Mouse (Mus musculus) spleen, adult 2 months (tissue): ENCODE results near the gene Als2cr12.

Experiments used
- CTCF ChIP-seq: fragments of 200-500 bp; IDR thresholded peaks from 2 replicates; pipeline ENCODE4 v1.5.1; 2011; ENCODE audit warnings: mild to moderate bottlenecking, inconsistent platforms; ENCODE audit not compliant: insufficient read depth, insufficient read length, insufficient replicate concordance; ENCODE audit errors: extremely low read depth
- POLR2A ChIP-seq: fragments of 200-500 bp; IDR thresholded peaks from 2 replicates; pipeline ENCODE4 v1.6.1; 2011; ENCODE audit warnings: low read depth, low read length, inconsistent platforms

DNA sequence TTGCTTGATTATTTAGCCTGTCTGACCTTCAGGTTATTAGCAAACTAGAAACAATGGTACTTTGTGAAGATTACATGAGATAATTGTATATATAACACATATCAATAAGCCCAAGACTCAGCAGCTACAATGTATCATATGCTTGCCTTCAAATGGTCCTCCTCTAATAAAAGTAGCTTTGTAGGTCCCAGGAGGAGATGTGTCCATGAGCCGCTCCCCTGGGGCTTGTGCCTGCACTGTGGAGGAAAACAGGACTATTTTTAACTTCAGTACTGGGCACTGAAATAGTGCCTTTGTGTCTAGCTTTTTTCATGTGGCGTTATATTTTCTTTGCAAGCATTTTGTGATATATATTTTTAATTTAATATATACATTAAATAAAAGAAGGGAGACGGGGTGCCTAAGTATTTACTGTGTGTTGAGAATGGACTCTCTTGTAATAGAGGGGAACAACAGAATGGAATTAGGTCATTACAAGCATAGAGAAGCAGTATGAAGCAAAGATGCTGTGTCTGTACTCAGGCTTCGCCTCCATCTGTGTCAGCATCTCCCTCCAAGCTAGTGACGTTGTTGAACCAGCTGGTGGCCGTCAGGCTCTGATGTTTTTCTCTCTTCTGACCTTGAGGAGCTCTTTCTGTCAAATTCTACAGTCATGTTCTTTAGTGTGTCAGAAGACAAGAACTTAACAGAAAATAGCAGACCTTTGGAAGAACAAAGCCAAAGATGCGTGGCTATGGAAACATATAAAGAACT lies 73.6 kb downstream of the Als2cr12 start:
- TF ChIP-seq CTCF = no peak
- TF ChIP-seq POLR2A = no peak
